Mouse (Mus musculus): ENCODE data around the gene B2m. TPM values are rescaled to one million over a fixed set of nuclear protein-coding genes. Genes with fewer than 3 reads are reported as not detected.

B2m gene
- polyA plus RNA-seq, 1 experiment from 2014 or later = 13,911 TPM

DNA sequence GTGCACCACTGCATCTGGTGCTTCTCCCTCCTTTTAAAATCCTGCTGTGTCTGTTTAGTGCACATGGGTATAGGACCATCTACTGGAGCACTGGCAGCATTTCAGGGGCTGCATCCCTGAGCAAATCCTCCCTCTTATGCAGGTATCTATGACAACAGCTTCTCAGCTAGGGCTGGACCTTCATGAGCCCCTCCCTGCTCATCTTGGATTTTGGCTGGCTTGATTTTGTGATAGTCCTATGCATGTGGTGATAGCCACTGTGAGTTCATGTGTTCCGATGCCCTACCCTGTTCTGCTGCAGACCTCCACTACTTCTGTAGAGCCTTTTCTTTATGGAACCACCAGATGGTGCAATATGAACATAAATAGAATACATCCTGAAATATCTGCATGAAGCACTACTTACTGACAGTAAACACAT is 47.0 kb downstream of the B2m start:
- 50% methylated on average over 1 of the region's 1 CpGs for WGBS (ENCODE audit: missing documents)

DNA sequence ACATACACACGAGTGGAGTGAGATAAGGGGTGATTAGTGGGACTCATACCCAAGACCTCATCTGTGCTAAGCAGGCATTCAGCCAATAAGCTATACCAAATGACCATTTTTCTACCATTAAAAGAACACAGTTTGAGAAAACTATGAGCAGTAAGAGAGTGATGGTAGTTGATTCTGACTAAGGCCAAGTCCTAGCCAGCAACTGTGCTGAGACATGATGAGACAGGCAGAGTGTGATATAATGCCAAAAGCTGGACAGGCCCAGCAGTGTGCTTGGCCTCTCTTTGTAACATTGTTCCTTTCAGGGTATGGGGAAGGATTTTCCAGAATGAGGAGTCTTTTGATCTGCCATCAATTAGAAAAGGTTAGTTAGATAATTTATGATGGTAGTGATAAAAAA is 54.0 kb downstream of the B2m start:
- no peaks in the 10 kb centered on the region for H3K36me3 ChIP-seq (ENCODE audit: inconsistent target)
- H3K79me2 ChIP-seq (ENCODE audit: inconsistent target) = no peaks in the 10 kb centered on the region
- 80% methylated on average over 1 of the region's 1 CpGs for WGBS (ENCODE audit: missing documents)
- H3K27ac ChIP-seq = no peak overlapping the region
- no peak overlapping the region for H3K4me3 ChIP-seq (ENCODE audit: inconsistent target)

More for the DNA sequence above, 47.0 kb downstream of the B2m start:
- Histone ChIP-seq H3K4me3 (ENCODE audit: inconsistent target) (no peak overlapping the region), H3K27ac (no peak overlapping the region), H3K36me3 (ENCODE audit: inconsistent target) (no peaks in the 10 kb centered on the region), H3K79me2 (ENCODE audit: inconsistent target) (no peaks in the 10 kb centered on the region)

Other genes with a start within 250 kb of the B2m start
- gene Ctdspl2, start 191.7 kb upstream of the B2m start, polyA plus RNA-seq (2018) = 13.3 to 21.4 TPM (median 15.2 TPM) in 3 replicates
- gene Mageb3, start 191.6 kb upstream of the B2m start, polyA plus RNA-seq (2018) = not detected in 3 replicates
- 11.3 to 29.7 TPM (median 23.0 TPM) in 3 replicates for gene Eif3j1, start 119.1 kb upstream of the B2m start, polyA plus RNA-seq (2018)
- 19.6 to 24.9 TPM (median 23.6 TPM) in 3 replicates for gene Spg11, start 29.3 kb upstream of the B2m start, polyA plus RNA-seq (2018)
- gene Trim69, start 13.0 kb downstream of the B2m start, polyA plus RNA-seq (2018) = 0.07 to 0.12 TPM in 2 of 3 replicates, not detected in the other
- gene Patl2, start 38.5 kb downstream of the B2m start, polyA plus RNA-seq (2018) = 0.40 to 0.81 TPM in 2 of 3 replicates, not detected in the other
- gene Terb2, start 38.6 kb downstream of the B2m start, polyA plus RNA-seq (2018) = not detected in 3 replicates
- gene Sord, start 87.1 kb downstream of the B2m start, polyA plus RNA-seq (2018) = 37.5 to 135 TPM (median 99.9 TPM) in 3 replicates
- not detected in 3 replicates for gene Duox2, start 150.8 kb downstream of the B2m start, polyA plus RNA-seq (2018)
- not detected in 3 replicates for gene Duoxa2, start 151.2 kb downstream of the B2m start, polyA plus RNA-seq (2018)
- gene Duoxa1, start 166.0 kb downstream of the B2m start, polyA plus RNA-seq (2018) = not detected in 3 replicates
- not detected in 3 replicates for gene Duox1, start 168.0 kb downstream of the B2m start, polyA plus RNA-seq (2018)
- gene Shf, start 221.5 kb downstream of the B2m start, polyA plus RNA-seq (2018) = 0.98 to 1.2 TPM (median 1.1 TPM) in 3 replicates

All from macrophage (primary cell).